Mouse (Mus musculus) heart, embryonic 16.5 days (tissue): Measurements from ENCODE around the gene 1700056E22Rik. TPM values are rescaled to one million over a fixed set of nuclear protein-coding genes. Genes with fewer than 3 reads are reported as not detected.

Source experiments
- ATAC-seq: fragments of 200-750 bp; cut with Nextera tagmentation; replicated peaks from 2 replicates; pipeline ENCODE4 v1.8.0; 2017; ENCODE audit warnings: moderate number of reproducible peaks; ENCODE audit not compliant: insufficient read depth, low FRiP score; ENCODE audit errors: extremely low read depth
- H3K27ac ChIP-seq: fragments of 300-500 bp; sonication (generic); 2 replicates; pipeline ENCODE4 v1.5.1; 2014; ENCODE audit warnings: mild to moderate bottlenecking, low read length, control low read depth, moderate library complexity
- H3K27me3 ChIP-seq: fragments of 300-500 bp; sonication (generic); 2 replicates; pipeline ENCODE4 v1.6.1; 2014; ENCODE audit warnings: low read length, mixed read lengths; ENCODE audit not compliant: control insufficient read depth, insufficient read depth
- H3K36me3 ChIP-seq: fragments of 300-500 bp; sonication (generic); 2 replicates; pipeline ENCODE4 v1.6.1; 2014; ENCODE audit not compliant: control insufficient read depth, insufficient read depth
- H3K4me1 ChIP-seq: fragments of 300-500 bp; sonication (generic); 2 replicates; pipeline ENCODE4 v1.6.1; 2014; ENCODE audit warnings: low read length, mixed read lengths; ENCODE audit not compliant: control insufficient read depth, insufficient read depth
- H3K4me2 ChIP-seq: fragments of 300-500 bp; sonication (generic); 2 replicates; pipeline ENCODE4 v1.6.1; 2014; ENCODE audit warnings: low read depth, mild to moderate bottlenecking, control low read depth, low read length
- H3K4me3 ChIP-seq: fragments of 300-500 bp; sonication (generic); 2 replicates; pipeline ENCODE4 v1.5.1; 2014; ENCODE audit warnings: mild to moderate bottlenecking, control low read depth, low read length
- H3K9ac ChIP-seq: fragments of 300-500 bp; sonication (generic); 2 replicates; pipeline ENCODE4 v1.6.1; 2014; ENCODE audit warnings: low read length, control low read depth
- H3K9me3 ChIP-seq: fragments of 300-500 bp; sonication (generic); replicated peaks from 2 replicates; pipeline ENCODE4 v1.6.1; 2016; ENCODE audit warnings: low read length; ENCODE audit not compliant: control insufficient read depth
- WGBS: fragments of 180-500 bp; shearing (Covaris S2); extraction: QIAGEN DNeasy Blood & Tissue Kit; methylation state at CpG from one replicate; pipeline ENCODE4 v1.1.7; 2014; 5-methylcytosine and 5-hydroxymethylcytosine counted together
- polyA plus RNA-seq: library from polyadenylated mRNA; unstranded; fragments of >200 nt; fragmentation: Nextera tagmentation; extraction: Ambion mirVana; gene quantifications from 2 replicates; pipeline ENCODE4 v1.2.1, GENCODE M21; 2015

1700056E22Rik gene
- polyA plus RNA-seq, 1 experiment from 2014 or later, result 2.2 TPM

DNA sequence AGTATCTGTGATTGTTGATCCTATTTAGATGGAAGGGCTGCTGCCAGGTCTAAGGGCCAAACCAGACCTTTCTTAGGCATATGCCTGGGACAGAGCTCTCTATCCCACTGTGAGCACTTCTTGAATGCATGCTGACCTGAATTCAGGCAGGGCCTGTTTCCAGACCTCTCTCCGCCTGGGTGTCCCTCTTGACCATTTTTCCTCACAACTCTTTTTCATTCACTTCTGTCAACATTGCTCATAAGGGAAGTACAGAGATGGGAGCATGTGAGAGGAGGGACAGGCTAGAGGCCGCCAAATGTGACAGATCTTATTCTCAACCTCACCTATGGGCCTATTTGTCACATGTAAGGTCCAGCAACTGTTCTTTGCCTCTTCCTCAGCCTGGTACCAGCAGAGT, 20.1 kb upstream of the 1700056E22Rik start:
- no peak overlapping the region for H3K4me2 ChIP-seq
- no peak overlapping the region for H3K27ac ChIP-seq
- no peak for ATAC-seq
- 0 out of 2 replicates have a peak, but pooled peaks cover 5% of the 10 kb centered on the region for H3K36me3 ChIP-seq
- no peak overlapping the region for H3K9ac ChIP-seq
- H3K4me3 ChIP-seq, result no peak overlapping the region
- H3K27me3 ChIP-seq, result no peaks in the 10 kb centered on the region
- H3K4me1 ChIP-seq, result peaks cover 50% of the 10 kb centered on the region
- H3K9me3 ChIP-seq, result no peaks in the 10 kb centered on the region
- WGBS, result 90% methylated on average over 2 of the region's 2 CpGs

DNA sequence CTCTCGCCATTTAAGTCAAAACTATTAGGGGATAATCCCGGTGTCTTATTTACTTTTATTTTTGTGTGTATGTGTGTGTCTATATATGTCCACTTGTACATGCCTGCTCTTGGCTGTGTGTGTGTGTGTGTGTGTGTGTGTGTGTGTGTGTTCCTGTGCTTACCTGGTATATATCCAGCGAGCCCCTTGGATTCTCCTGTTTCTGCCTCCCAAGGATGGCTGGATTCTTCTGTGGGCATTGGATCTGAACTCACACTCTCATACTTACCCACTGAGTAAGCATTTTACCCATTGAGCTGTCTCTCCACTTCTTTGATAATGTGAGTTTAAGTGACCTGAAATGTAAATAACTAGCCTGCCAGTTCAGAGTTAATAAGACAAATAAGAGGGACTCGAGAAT, 19.6 kb upstream of the 1700056E22Rik start:
- Histone ChIP-seq H3K27me3 (no peaks in the 10 kb centered on the region), H3K36me3 (0 out of 2 replicates have a peak, but pooled peaks cover 5% of the 10 kb centered on the region), H3K4me2 (no peak overlapping the region), H3K27ac (no peak overlapping the region), H3K4me3 (no peak overlapping the region), H3K9ac (no peak overlapping the region), H3K9me3 (no peaks in the 10 kb centered on the region), H3K4me1 (peaks cover 53% of the 10 kb centered on the region)
- 80% methylated on average over 4 of the region's 4 CpGs for WGBS
- no peak for ATAC-seq

DNA sequence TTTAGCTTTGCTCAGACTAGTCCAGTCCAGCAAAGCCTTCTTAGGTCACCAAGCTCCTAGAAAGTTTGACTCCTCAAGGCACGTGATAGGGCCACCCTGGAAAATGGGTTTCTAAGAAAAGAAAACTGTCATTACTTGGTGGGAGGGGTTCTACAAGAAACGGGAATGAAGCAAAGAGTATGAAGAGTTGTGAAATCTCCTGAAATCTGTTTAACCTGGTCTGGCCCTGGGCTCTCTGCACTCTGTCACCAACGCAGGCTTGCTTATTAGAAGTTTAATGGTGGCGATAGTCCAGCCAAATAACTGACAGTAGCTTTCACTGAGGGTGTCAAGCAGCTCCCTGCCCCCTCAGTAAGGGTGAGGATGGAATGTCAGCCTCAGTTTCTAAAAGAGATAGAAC, 19.0 kb upstream of the 1700056E22Rik start:
- Histone ChIP-seq H3K36me3 (0 out of 2 replicates have a peak, but pooled peaks cover 5% of the 10 kb centered on the region), H3K4me3 (no peak overlapping the region), H3K27ac (peak overlapping the region; percentile 28), H3K9me3 (no peaks in the 10 kb centered on the region), H3K27me3 (no peaks in the 10 kb centered on the region), H3K9ac (peak overlapping the region; percentile 38; the same call in 1 of the 2 replicates), H3K4me2 (0 out of 2 replicates have a peak overlapping the region, but pooled peaks have one; percentile 2), H3K4me1 (peaks cover 52% of the 10 kb centered on the region)
- WGBS, result 45% methylated on average over 4 of the region's 4 CpGs
- ATAC-seq, result no peak

DNA sequence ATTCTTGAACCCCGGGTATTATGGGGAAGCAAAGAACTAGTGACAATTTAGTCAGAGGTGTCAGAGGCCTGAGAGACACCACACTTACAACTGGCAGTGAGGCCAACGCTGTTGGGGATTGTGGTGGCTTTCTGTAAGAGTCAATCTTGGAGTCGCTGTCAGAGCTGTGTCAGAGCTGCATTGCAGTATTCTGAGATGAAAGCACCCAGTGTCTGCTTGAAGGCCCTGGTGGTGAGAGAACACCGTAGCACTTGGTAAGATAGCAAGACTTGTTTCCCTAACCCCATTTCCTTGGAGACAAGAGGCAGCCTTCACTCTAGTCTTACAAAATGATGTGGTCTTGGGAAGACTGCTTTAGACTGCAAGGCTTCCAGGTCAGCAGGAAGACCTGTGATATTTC, 18.2 kb upstream of the 1700056E22Rik start:
- peak overlapping the region; percentile 3 for H3K4me2 ChIP-seq
- no peak overlapping the region for H3K9ac ChIP-seq
- 23% methylated on average over 4 of the region's 4 CpGs for WGBS
- 0 out of 2 replicates have a peak, but pooled peaks cover 5% of the 10 kb centered on the region for H3K36me3 ChIP-seq
- peak overlapping the region; percentile 75 for H3K27ac ChIP-seq
- H3K4me1 ChIP-seq, result peaks cover 44% of the 10 kb centered on the region
- no peak overlapping the region for H3K4me3 ChIP-seq
- no peaks in the 10 kb centered on the region for H3K9me3 ChIP-seq
- H3K27me3 ChIP-seq, result no peaks in the 10 kb centered on the region
- ATAC-seq, result no peak

DNA sequence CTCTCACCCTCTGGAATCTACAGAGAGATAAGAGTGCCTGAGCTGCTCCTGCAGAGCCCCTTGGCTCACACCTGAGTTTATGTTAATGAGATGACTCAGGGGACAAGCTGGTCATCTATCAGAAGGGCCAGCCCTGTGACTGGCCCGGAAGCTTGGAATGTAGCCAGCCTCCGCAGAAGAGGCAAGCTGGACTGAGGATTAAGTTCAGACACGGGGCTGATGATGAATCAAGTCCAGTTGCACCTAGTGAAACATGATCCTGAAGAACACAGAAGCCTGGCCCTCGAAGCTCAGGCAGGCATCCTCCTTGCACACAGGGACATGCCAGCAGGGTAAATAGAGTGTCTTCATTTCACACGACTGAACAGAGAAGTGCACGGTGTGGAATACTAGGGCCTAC, 17.7 kb upstream of the 1700056E22Rik start:
- Histone ChIP-seq H3K9me3 (no peaks in the 10 kb centered on the region), H3K4me2 (peak overlapping the region; percentile 3), H3K9ac (peak overlapping the region; percentile 25; the same call in 1 of the 2 replicates), H3K4me3 (no peak overlapping the region), H3K36me3 (0 out of 2 replicates have a peak, but pooled peaks cover 5% of the 10 kb centered on the region), H3K27me3 (no peaks in the 10 kb centered on the region), H3K4me1 (peaks cover 42% of the 10 kb centered on the region), H3K27ac (peak overlapping the region; percentile 75)
- 13% methylated on average over 6 of the region's 6 CpGs for WGBS
- peak; percentile 34; the same call in 1 of the 2 replicates for ATAC-seq

DNA sequence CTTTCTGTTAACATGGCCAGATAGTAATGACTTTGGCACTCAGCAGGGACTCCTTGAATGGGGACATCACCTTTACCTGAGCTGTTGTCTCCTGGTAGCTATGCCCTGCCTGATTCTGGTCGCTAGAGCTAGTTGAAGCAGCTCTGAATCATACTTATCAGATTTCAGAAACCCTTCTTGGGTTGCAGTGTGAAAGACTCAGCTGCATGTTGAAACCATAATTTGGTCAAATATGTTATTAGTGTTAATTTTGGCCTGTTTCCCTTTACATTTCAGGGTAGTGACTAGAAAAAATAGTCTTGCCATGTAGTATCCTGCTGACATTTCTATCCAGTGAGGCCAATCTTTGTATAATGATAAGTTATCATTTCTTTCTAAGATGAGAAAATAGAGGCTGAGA, 17.2 kb upstream of the 1700056E22Rik start:
- H3K9me3 ChIP-seq, result no peaks in the 10 kb centered on the region
- peaks cover 39% of the 10 kb centered on the region for H3K4me1 ChIP-seq
- H3K4me2 ChIP-seq, result no peak overlapping the region
- H3K27me3 ChIP-seq, result no peaks in the 10 kb centered on the region
- H3K9ac ChIP-seq, result peak overlapping the region; percentile 25
- H3K27ac ChIP-seq, result peak overlapping the region; percentile 75
- 59% methylated on average over 1 of the region's 1 CpGs for WGBS
- H3K36me3 ChIP-seq, result 0 out of 2 replicates have a peak, but pooled peaks cover 2% of the 10 kb centered on the region
- no peak for ATAC-seq
- no peak overlapping the region for H3K4me3 ChIP-seq

DNA sequence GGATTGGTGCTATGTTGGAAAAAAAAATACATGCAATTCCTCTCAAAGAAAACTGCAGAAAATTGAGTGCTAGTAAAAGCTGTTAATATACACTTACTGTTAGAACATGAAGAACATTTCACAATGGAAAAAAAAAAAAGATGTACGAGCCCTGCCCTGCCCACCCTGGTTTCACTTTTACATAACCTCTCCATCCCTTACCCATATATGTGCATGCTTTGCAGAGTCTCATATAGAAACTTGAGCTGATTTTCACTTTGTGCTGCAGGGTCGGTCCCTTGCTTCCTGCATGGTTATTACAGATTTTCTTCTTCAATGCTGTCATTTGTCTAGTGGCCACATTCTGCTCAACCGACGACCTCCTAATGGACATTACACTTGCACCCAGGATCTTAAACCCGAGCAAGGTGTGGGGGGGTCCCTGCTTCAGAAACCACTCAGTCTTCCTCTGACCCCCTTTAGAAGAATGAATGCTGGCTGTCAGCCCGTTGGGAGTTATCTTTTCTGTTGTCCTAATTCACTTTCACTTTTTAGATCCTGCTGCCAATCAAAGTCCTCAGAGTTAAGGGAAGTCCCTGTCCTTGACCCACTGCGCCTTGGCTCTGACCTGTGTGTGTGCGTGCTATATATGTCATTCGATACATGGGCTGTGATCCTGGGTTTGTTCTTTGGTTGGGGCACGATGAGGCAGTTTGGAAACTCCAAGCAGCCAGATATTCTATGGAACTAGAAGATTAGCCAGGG, 14.7 kb upstream of the 1700056E22Rik start:
- 49% methylated on average over 10 of the region's 10 CpGs for WGBS
- Histone ChIP-seq H3K4me2 (peak overlapping the region; percentile 56), H3K9me3 (no peaks in the 10 kb centered on the region), H3K9ac (peak overlapping the region; percentile 58), H3K27me3 (no peaks in the 10 kb centered on the region), H3K36me3 (0 out of 2 replicates have a peak, but pooled peaks cover 2% of the 10 kb centered on the region), H3K27ac (peak overlapping the region; percentile 72), H3K4me3 (peak overlapping the region; percentile 31), H3K4me1 (peaks cover 39% of the 10 kb centered on the region)
- ATAC-seq, result 0 out of 2 replicates have a peak, but pooled peaks have one; percentile 30

DNA sequence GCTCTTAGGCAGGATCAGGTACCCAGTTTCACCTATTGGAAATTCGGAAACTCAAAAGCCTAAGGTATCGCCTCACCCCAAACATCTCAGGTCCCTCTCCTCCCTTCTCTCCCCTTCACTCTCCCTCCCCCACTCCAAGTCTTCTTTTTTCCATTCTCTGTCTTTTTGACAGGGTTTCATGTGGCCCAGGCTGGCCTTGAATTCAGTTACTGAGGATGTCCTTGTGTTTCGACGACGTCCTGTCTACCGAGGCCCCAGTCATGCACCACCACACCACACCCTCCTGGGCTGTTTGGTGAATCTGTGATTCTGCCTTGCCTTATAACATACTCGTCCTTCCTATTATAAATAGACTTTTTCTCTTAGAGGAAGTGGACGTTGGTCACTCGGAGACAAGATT, 13.7 kb upstream of the 1700056E22Rik start:
- 0 out of 2 replicates have a peak, but pooled peaks cover 2% of the 10 kb centered on the region for H3K36me3 ChIP-seq
- no peak overlapping the region for H3K4me2 ChIP-seq
- H3K9ac ChIP-seq, result no peak overlapping the region
- WGBS, result 75% methylated on average over 9 of the region's 9 CpGs
- no peaks in the 10 kb centered on the region for H3K9me3 ChIP-seq
- peak overlapping the region; percentile 18 for H3K27ac ChIP-seq
- no peak overlapping the region for H3K4me3 ChIP-seq
- no peaks in the 10 kb centered on the region for H3K27me3 ChIP-seq
- peaks cover 33% of the 10 kb centered on the region for H3K4me1 ChIP-seq
- ATAC-seq, result no peak

DNA sequence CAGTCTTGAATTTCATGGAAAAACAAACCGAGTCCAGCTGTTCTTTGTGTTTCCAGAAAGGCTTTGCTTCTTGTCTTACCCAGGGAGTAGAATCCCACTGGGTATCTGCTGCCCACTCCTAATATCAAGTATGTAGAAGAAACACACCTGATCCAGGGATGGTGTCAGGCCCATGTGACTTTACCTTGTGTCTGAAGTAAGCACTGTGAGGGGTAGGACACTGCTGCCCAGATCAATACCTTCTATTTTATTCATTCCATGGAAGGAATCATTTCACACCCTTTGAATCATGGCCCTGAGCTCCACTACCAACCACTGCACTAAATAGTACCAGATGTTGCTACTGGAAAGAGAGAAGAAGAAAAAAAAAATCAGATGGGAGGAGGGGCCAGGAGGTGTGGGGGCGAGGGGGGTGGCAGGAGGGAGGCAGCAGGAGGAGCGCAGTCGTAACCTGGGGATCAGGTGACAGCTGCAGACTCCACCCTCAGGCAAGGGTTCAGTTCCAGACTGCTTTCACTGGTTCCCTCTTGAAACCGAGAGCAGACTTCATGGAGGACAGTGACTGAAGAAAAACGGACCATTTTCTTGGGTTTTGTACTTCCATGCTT, 12.1 kb upstream of the 1700056E22Rik start:
- Histone ChIP-seq H3K4me1 (peaks cover 26% of the 10 kb centered on the region), H3K9me3 (no peaks in the 10 kb centered on the region), H3K27ac (no peak overlapping the region), H3K4me2 (no peak overlapping the region), H3K4me3 (no peak overlapping the region), H3K9ac (no peak overlapping the region), H3K36me3 (no peaks in the 10 kb centered on the region), H3K27me3 (no peaks in the 10 kb centered on the region)
- ATAC-seq, result no peak
- 68% methylated on average over 6 of the region's 6 CpGs for WGBS
